Mouse (Mus musculus) embryonic facial prominence, embryonic 15.5 days (tissue): ENCODE measurements around the gene Olfr447. TPM values are rescaled to one million over a fixed set of nuclear protein-coding genes. Genes with fewer than 3 reads are reported as not detected.

Experiments
- ATAC-seq: fragments of 200-750 bp; cut with Nextera tagmentation; 2 replicates; pipeline ENCODE4 v1.8.0; 2017; ENCODE audit warnings: low read depth, moderate TSS enrichment; ENCODE audit not compliant: insufficient number of reproducible peaks, low FRiP score, low TSS enrichment
- H3K27ac ChIP-seq: fragments of 300-500 bp; sonication (generic); replicated peaks from 2 replicates; pipeline ENCODE4 v1.5.1; 2015; ENCODE audit warnings: mild to moderate bottlenecking, inconsistent platforms
- H3K27me3 ChIP-seq: fragments of 300-500 bp; sonication (generic); 2 replicates; pipeline ENCODE4 v1.6.1; 2015; ENCODE audit warnings: inconsistent platforms
- H3K36me3 ChIP-seq: fragments of 300-500 bp; sonication (generic); 2 replicates; pipeline ENCODE4 v1.6.1; 2015; ENCODE audit warnings: mild to moderate bottlenecking, inconsistent platforms
- H3K4me1 ChIP-seq: fragments of 300-500 bp; sonication (generic); 2 replicates; pipeline ENCODE4 v1.6.1; 2015; ENCODE audit warnings: inconsistent platforms
- H3K4me2 ChIP-seq: fragments of 300-500 bp; sonication (generic); replicated peaks from 2 replicates; pipeline ENCODE4 v1.6.1; 2015; ENCODE audit warnings: mild to moderate bottlenecking, inconsistent platforms
- H3K4me3 ChIP-seq: fragments of 300-500 bp; sonication (generic); replicated peaks from 2 replicates; pipeline ENCODE4 v1.5.1; 2015; ENCODE audit warnings: mild to moderate bottlenecking, inconsistent platforms
- H3K9ac ChIP-seq: fragments of 300-500 bp; sonication (generic); 2 replicates; pipeline ENCODE4 v1.6.1; 2015; ENCODE audit warnings: inconsistent platforms
- H3K9me3 ChIP-seq: fragments of 300-500 bp; sonication (generic); replicated peaks from 2 replicates; pipeline ENCODE4 v1.6.1; 2016; ENCODE audit warnings: inconsistent platforms
- WGBS: fragments of 180-500 bp; shearing (Covaris S2); methylation state at CpG from one replicate; pipeline ENCODE4 v1.1.7; 2015; 5-methylcytosine and 5-hydroxymethylcytosine counted together
- polyA plus RNA-seq: library from polyadenylated mRNA; unstranded; fragments of >200 nt; fragmentation: Nextera tagmentation; extraction: Ambion mirVana; gene quantifications from 2 replicates; pipeline ENCODE4 v1.2.1, GENCODE M21; 2015

Olfr447 gene
- polyA plus RNA-seq = not detected in 2 replicates

DNA sequence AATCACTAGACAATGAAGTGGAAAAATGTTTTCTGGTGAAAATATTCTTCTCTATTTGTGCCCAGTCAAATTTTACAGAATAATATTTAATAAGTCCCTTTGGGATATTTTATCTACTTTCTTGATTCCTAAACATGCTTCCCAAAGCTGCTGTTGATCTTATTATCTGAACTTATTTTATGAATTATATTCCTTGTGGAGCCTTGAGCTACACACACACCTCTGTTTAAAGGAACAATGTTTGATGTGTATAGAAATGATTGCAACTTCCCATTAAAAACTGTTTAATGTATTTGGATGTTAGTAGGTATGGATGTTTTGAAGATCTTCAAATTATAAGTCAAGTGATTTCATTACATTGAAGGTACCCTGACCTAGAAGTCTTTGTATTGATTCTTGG, at the start of gene Olfr447:
TSS of gene Olfr447 (plus strand) at position 301 of the 400 bp plus-strand sequence.
- no peak within 1 kb of the TSS for H3K4me3 ChIP-seq

DNA sequence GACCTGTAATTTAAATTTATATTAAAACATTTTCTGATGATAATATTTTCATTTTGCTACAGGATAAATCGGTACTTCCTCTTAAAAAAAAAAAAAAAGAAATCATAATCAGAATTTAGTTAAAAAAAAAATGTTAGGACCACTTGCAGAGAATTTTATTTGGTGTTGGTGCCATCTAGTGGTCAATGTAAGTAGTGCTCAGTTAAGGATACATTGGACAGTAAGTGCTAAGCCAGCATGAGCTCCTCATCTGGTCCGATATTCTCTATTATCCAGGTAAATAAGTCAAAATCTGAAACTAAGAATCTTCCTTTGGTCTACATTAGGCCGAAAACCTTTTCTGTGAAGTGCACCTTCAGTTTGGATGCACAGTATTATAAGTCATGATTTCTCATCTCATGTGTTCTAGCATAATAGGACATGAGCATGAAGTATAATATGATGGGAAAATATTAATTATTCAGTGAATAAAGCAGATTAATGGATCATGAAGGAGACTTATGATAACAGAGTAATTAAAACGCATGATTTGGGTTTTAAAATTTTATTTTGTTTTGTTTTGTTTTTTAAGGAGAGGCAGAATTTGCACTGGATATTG, 48.4 kb upstream of the Olfr447 start:
- ATAC-seq = no peak
- H3K27me3 ChIP-seq = no peaks in the 10 kb centered on the region
- no peaks in the 10 kb centered on the region for H3K4me1 ChIP-seq
- no peak overlapping the region for H3K4me3 ChIP-seq
- no peak overlapping the region for H3K27ac ChIP-seq
- WGBS = 12% methylated on average over 4 of the region's 4 CpGs
- no peak overlapping the region for H3K4me2 ChIP-seq
- no peaks in the 10 kb centered on the region for H3K9me3 ChIP-seq
- no peak overlapping the region for H3K9ac ChIP-seq
- no peaks in the 10 kb centered on the region for H3K36me3 ChIP-seq

More for the DNA sequence above, at the start of gene Olfr447:
- no peaks in the 10 kb centered on the region for H3K4me1 ChIP-seq
- no peaks in the 10 kb centered on the region for H3K36me3 ChIP-seq
- no peak for ATAC-seq
- no peaks in the 10 kb centered on the region for H3K9me3 ChIP-seq
- no peak within 1 kb of the TSS for H3K4me2 ChIP-seq
- H3K9ac ChIP-seq = no peak within 1 kb of the TSS
- no peak within 1 kb of the TSS for H3K27ac ChIP-seq
- no peaks in the 10 kb centered on the region for H3K27me3 ChIP-seq

DNA sequence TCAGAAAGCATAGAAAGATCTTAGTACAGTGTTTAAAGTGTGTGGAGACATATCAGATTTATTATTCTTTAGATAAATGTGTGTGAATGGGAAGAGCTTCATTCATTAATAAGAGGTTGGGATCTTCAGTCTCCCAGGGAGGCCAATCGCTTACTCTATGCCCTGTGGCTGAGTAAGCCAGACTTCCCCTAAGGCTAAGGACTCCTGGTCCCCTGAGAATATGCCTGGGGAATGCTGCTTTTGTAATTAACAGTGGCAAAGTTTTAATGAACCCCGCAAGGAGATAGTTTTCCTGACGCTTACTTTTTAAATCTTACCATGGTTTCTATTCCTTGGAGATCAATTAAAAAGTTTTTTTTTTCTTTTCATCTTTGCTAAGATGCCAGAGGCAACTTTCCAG, 39.0 kb upstream of the Olfr447 start:
- Histone ChIP-seq H3K9ac (no peak overlapping the region), H3K36me3 (no peaks in the 10 kb centered on the region), H3K4me1 (no peaks in the 10 kb centered on the region), H3K4me3 (no peak overlapping the region), H3K9me3 (no peaks in the 10 kb centered on the region), H3K4me2 (no peak overlapping the region), H3K27ac (no peak overlapping the region), H3K27me3 (no peaks in the 10 kb centered on the region)
- WGBS = 55% methylated on average over 3 of the region's 3 CpGs
- ATAC-seq = no peak

DNA sequence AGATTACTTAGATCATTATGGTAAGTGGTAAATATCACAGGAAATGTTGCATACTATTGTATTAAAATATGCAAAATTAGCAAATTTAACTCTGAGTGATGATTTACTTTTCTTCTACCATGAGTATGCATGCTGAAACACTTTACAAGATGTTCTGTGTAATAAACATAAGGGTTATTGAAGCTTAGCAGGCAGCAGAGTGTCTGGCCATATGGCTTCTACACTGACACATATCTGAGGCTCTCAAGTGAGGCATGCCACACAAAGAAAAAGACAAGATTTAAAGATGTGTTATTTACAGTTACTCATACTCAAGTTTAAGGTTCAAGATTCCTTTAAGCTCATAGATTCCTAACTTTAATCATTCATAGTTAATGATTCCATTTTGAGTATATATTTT, 32.4 kb upstream of the Olfr447 start:
- Histone ChIP-seq H3K9ac (no peak overlapping the region), H3K9me3 (no peaks in the 10 kb centered on the region), H3K4me2 (no peak overlapping the region), H3K27ac (no peak overlapping the region), H3K27me3 (no peaks in the 10 kb centered on the region), H3K4me1 (no peaks in the 10 kb centered on the region), H3K36me3 (no peaks in the 10 kb centered on the region), H3K4me3 (no peak overlapping the region)
- ATAC-seq = no peak

DNA sequence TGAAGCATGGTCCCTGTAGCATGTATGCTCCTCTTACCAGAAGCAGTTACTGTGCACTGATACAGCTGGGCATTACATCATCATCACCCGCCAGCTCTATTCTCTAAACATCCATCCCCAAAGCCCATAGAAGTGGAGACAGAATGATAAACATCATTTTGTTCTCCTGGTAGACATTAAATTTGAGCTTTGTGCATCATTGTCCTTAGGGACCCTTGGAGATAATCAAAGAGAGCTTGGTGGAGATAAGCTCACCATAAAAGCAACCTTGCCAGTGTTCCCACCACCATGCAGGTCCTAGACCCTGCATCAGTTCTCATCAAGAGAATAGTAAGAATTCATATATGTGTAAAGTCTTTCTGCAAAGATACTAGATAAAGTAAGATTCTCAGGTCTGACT, 18.5 kb upstream of the Olfr447 start, which contains the start of gene Olfr448:
TSS of gene Olfr448 (plus strand) at position 301 of the 400 bp plus-strand sequence.
- no peak for ATAC-seq
- no peak within 1 kb of the TSS for H3K9ac ChIP-seq
- no peak within 1 kb of the TSS for H3K4me3 ChIP-seq
- WGBS = 89% methylated on average over 1 of the region's 1 CpGs
- H3K4me1 ChIP-seq = no peaks in the 10 kb centered on the region
- no peak within 1 kb of the TSS for H3K4me2 ChIP-seq
- no peaks in the 10 kb centered on the region for H3K9me3 ChIP-seq
- no peak within 1 kb of the TSS for H3K27ac ChIP-seq
- no peaks in the 10 kb centered on the region for H3K27me3 ChIP-seq
- H3K36me3 ChIP-seq = no peaks in the 10 kb centered on the region

DNA sequence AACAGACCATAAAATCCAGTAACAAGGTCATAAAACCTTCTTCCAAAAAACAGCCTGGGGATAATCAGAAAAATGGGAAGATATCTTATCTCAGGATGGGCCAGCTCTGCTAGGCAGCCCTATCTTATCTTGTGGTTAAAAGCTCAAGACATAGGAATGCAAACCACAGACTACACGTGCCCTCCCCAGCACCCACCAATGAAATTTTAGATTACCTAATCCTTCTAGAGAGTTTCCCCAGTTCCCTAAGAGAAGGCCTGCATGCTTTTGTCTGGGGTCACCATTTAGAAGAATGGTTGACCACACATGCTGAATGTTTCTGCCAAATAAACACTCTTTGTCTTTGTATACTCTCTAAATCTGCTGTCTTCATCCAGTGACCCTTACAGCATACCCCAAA, 8.3 kb upstream of the Olfr447 start:
- Histone ChIP-seq H3K9ac (no peak overlapping the region), H3K27ac (no peak overlapping the region), H3K27me3 (no peaks in the 10 kb centered on the region), H3K4me1 (no peaks in the 10 kb centered on the region), H3K36me3 (no peaks in the 10 kb centered on the region), H3K4me2 (no peak overlapping the region), H3K9me3 (no peaks in the 10 kb centered on the region), H3K4me3 (no peak overlapping the region)
- no peak for ATAC-seq
- WGBS = 33% methylated on average over 1 of the region's 1 CpGs

DNA sequence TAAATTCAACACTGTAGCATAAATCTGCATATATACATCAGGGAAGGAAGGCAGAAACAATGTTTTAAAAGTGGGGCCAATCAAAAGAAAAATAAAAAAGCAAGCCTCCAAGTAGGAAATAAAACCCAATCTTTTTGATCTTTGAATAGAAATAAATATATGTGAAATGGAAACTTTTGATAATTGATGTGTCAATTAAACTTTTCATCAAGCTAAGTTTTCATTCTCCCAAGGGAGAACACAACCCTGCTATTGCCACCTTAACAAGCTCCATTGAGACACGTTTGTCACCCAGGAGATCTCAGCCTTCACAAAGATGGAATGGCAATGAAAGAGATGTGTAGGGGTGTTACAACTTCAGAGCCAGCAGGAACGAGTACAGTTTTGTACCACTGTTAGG, 12.4 kb downstream of the Olfr447 start, which contains the start of gene Olfr446:
TSS of gene Olfr446 (plus strand) at position 301 of the 400 bp plus-strand sequence.
- Histone ChIP-seq H3K36me3 (no peaks in the 10 kb centered on the region), H3K27me3 (no peaks in the 10 kb centered on the region), H3K4me3 (no peak within 1 kb of the TSS), H3K4me1 (no peaks in the 10 kb centered on the region), H3K27ac (no peak within 1 kb of the TSS), H3K4me2 (no peak within 1 kb of the TSS), H3K9ac (no peak within 1 kb of the TSS), H3K9me3 (no peaks in the 10 kb centered on the region)
- WGBS = 59% methylated on average over 2 of the region's 2 CpGs
- ATAC-seq = no peak

DNA sequence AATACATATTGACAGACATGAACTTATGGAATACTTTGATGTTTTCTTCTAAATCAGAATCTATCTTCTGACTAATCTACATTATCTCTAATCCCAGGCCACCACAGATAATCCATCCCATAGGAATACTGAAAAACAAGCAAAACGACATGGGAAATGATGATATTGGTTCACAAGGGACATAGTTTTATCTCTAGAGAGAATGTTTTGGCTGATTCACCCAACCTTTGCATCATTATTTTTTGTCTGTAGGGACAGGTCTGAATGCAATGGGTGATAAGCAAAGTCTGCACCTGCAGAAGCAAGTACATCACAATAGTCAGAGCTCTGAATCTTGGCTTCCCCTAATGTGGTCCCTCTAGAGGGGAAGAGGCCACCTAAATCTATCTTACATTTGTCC, 40.1 kb downstream of the Olfr447 start, which contains the start of gene Olfr444:
TSS of gene Olfr444 (plus strand) at position 301 of the 400 bp plus-strand sequence.
- H3K9ac ChIP-seq = no peak within 1 kb of the TSS
- H3K4me2 ChIP-seq = no peak within 1 kb of the TSS
- 63% methylated on average over 1 of the region's 1 CpGs for WGBS
- no peaks in the 10 kb centered on the region for H3K36me3 ChIP-seq
- no peaks in the 10 kb centered on the region for H3K9me3 ChIP-seq
- ATAC-seq = no peak
- no peak within 1 kb of the TSS for H3K27ac ChIP-seq
- H3K4me1 ChIP-seq = no peaks in the 10 kb centered on the region
- H3K27me3 ChIP-seq = no peaks in the 10 kb centered on the region
- no peak within 1 kb of the TSS for H3K4me3 ChIP-seq

Other genes starting within 250 kb of the Olfr447 start
- gene Tcaf1, start 198.8 kb upstream of the Olfr447 start, polyA plus RNA-seq = 65.8 and 71.6 TPM in 2 replicates
- 0.09 TPM in 1 of 2 replicates, not detected in the other for gene Olfr453, start 169.5 kb upstream of the Olfr447 start, polyA plus RNA-seq
- gene Olfr38, start 152.5 kb upstream of the Olfr447 start, polyA plus RNA-seq = not detected in 2 replicates
- gene Olfr452, start 123.8 kb upstream of the Olfr447 start, polyA plus RNA-seq = 0.05 TPM in 1 of 2 replicates, not detected in the other
- gene Olfr450, start 96.9 kb upstream of the Olfr447 start, polyA plus RNA-seq = not detected in 2 replicates
- 0.20 TPM in 1 of 2 replicates, not detected in the other for gene Olfr449, start 74.5 kb upstream of the Olfr447 start, polyA plus RNA-seq
- 0.12 and 0.13 TPM in 2 replicates for gene Olfr448, start 18.4 kb upstream of the Olfr447 start, polyA plus RNA-seq
- 0.08 and 0.39 TPM in 2 replicates for gene Olfr446, start 12.5 kb downstream of the Olfr447 start, polyA plus RNA-seq
- gene Olfr444, start 40.2 kb downstream of the Olfr447 start, polyA plus RNA-seq = not detected in 2 replicates
- not detected in 2 replicates for gene Olfr441, start 197.5 kb downstream of the Olfr447 start, polyA plus RNA-seq
- gene Olfr237-ps1, start 237.7 kb downstream of the Olfr447 start, polyA plus RNA-seq = 0.11 and 0.21 TPM in 2 replicates